Mouse (Mus musculus): ENCODE data around the gene Zc3h7a.

- TF ChIP-seq POLR2A (IDR thresholded peaks at IDR 0.05; ENCODE audit: low read depth, low read length) (no peak), CTCF (IDR thresholded peaks at IDR 0.05; ENCODE audit: borderline replicate concordance, insufficient read depth, low read length) (no peak)
These were observed 14.0 kb upstream of the Zc3h7a start for GRCm38 (mm10) chr16:11190150-11190549.
